ENCODE assay signal across 9 mouse cellular contexts in genomic region chr7:16875310-16875325, GRCm38 (mm10). TPM values are rescaled to one million over a fixed set of nuclear protein-coding genes. Genes with fewer than 3 reads are reported as not detected.
A peak's percentile ranks its signal among the peaks of the same experiment; 100 is the strongest.
DNase-seq lines count a peak whose midpoint lies in the region; ATAC-seq and TF ChIP-seq lines count a peak whose summit lies in the region.
"Had no signal": no experiment of that assay in that cellular context is flagged by ENCODE, and none has a peak within 500 bp of the region (broad histone marks: within the 10 kb centered on the region; RNA-seq: fewer than 3 reads in every experiment).

TSS of gene Dact3 (plus strand) at chr7:16875317.

- TF ChIP-seq CTCF in brain, embryonic 14.5 days (IDR thresholded peaks at IDR 0.05; ENCODE audit: borderline replicate concordance, extremely low read depth, insufficient read depth, insufficient read length), result no peak

- no peak for ATAC-seq in kidney, embryonic 14.5 days (ENCODE audit: low FRiP score, low TSS enrichment)
- ATAC-seq in liver, embryonic 11.5 days (replicated peaks; ENCODE audit: low FRiP score), result no peak

- 10% methylated on average over 1 of the region's 1 CpGs for WGBS in kidney, embryonic 14.5 days
- 0% methylated on average over 1 of the region's 1 CpGs for WGBS in liver, embryonic 11.5 days

- no peaks in the 10 kb centered on the region for H3K27me3 ChIP-seq in kidney, embryonic 14.5 days (ENCODE audit: control insufficient read depth, insufficient read depth, low read length)
- H3K27me3 ChIP-seq in liver, embryonic 11.5 days (replicated peaks; ENCODE audit: control insufficient read depth, insufficient read depth, low read length), result peaks cover 12% of the 10 kb centered on the region
- H3K27me3 ChIP-seq: Patski had no signal

- no peaks in the 10 kb centered on the region for H3K9me3 ChIP-seq in kidney, embryonic 14.5 days (ENCODE audit: control insufficient read depth, low read length)
- H3K9me3 ChIP-seq in liver, embryonic 11.5 days (ENCODE audit: control insufficient read depth, low read length), result no peaks in the 10 kb centered on the region

- H3K4me2 ChIP-seq in kidney, embryonic 14.5 days (replicated peaks; ENCODE audit: low read depth, low read length), result peak within 1 kb of the TSS; percentile 83
- H3K4me2 ChIP-seq in liver, embryonic 11.5 days, result peak within 1 kb of the TSS; percentile 98

- TF ChIP-seq POLR2A in brain, embryonic 14.5 days (IDR thresholded peaks at IDR 0.05; ENCODE audit: borderline replicate concordance, extremely low read depth, insufficient read depth, insufficient read length, poor library complexity, severe bottlenecking), result no peak

- H3K4me1 ChIP-seq in kidney, embryonic 14.5 days (ENCODE audit: control insufficient read depth, insufficient read depth, low read length), result peaks cover 4% of the 10 kb centered on the region
- H3K4me1 ChIP-seq in liver, embryonic 11.5 days (replicated peaks; ENCODE audit: control insufficient read depth, insufficient read depth, low read length), result peaks cover 20% of the 10 kb centered on the region

- peak within 1 kb of the TSS; percentile 74 for H3K4me3 ChIP-seq in kidney, embryonic 14.5 days (ENCODE audit: low read length)
- H3K4me3 ChIP-seq in liver, embryonic 11.5 days (ENCODE audit: low read depth, low read length), result peak within 1 kb of the TSS; percentile 69

- peak within 1 kb of the TSS; percentile 86 for H3K9ac ChIP-seq in kidney, embryonic 14.5 days (ENCODE audit: low read depth, low read length)
- peak within 1 kb of the TSS; percentile 71 for H3K9ac ChIP-seq in liver, embryonic 11.5 days (ENCODE audit: low read depth, low read length)

- no peak for DNase-seq in kidney, postnatal 25 days
- DNase-seq in brain, embryonic 14.5 days (ENCODE audit: low read depth), result no peak
- DNase-seq in heart, postnatal 4 days, result no peak
- DNase-seq in liver, embryonic 11.5 days (ENCODE audit: low spot score), result no peak
- no peak for DNase-seq in ovary, postnatal 14 days (ENCODE audit: low spot score)
- DNase-seq in gastrocnemius, postnatal 10 days, result no peak
- no peak for DNase-seq in cerebellum, postnatal 36 days

- peak within 1 kb of the TSS; percentile 92 for H3K27ac ChIP-seq in kidney, embryonic 14.5 days (ENCODE audit: low read depth, low read length)
- H3K27ac ChIP-seq in liver, embryonic 11.5 days (ENCODE audit: low read depth, low read length), result peak within 1 kb of the TSS; percentile 51

- H3K36me3 ChIP-seq in kidney, embryonic 14.5 days (ENCODE audit: control insufficient read depth, insufficient read depth, low read length), result no peaks in the 10 kb centered on the region; the same call in 1 of the 2 replicates
- H3K36me3 ChIP-seq in liver, embryonic 11.5 days (ENCODE audit: control insufficient read depth, insufficient read depth, low read length), result 0 out of 2 replicates have a peak, but pooled peaks cover 3% of the 10 kb centered on the region

RNA-seq across cellular contexts. Expression of gene Dact3, which starts in this region (rescaled TPM):
- 5.1 and 6.4 TPM in 2 replicates for polyA plus RNA-seq in kidney, embryonic 14.5 days (2014; fragmentation: Nextera tagmentation; extraction: Ambion mirVana)
- 41.7 and 43.6 TPM in 2 replicates for polyA plus RNA-seq in brain, embryonic 14.5 days (2012; rRNA removed)
- total RNA-seq in heart, postnatal 4 days (2021), result 10 to 100 TPM; 45.2 to 48.6 TPM
- 2.5 and 2.6 TPM in 2 replicates for polyA plus RNA-seq in liver, embryonic 11.5 days (2014; fragmentation: Nextera tagmentation; extraction: Ambion mirVana)
- 10 to 100 TPM in 1 of 2 experiments, 1 to 10 TPM in 1; 9.5 to 10.9 TPM for total RNA-seq in gastrocnemius, postnatal 10 days (2021)
